Mouse (Mus musculus) kidney, adult 2 months (tissue): ENCODE measurements around the gene Cacna1a. TPM values are rescaled to one million over a fixed set of nuclear protein-coding genes. Genes with fewer than 3 reads are reported as not detected.

Source experiments
- DNase-seq: peaks from one replicate; pipeline ENCODE4 v3.0.0; 2021
- H3K27ac ChIP-seq: fragments of 200-500 bp; 2 replicates; pipeline ENCODE4 v1.5.1; 2012; ENCODE audit warnings: low read depth, low read length, control low read depth, inconsistent platforms; ENCODE audit not compliant: insufficient read depth
- H3K27me3 ChIP-seq: fragments of 200-500 bp; replicated peaks from 2 replicates; pipeline ENCODE4 v1.6.1; 2012; ENCODE audit warnings: mild to moderate bottlenecking, moderate library complexity, low read length, inconsistent platforms; ENCODE audit not compliant: control insufficient read depth, insufficient read depth
- H3K36me3 ChIP-seq: fragments of 200-500 bp; 2 replicates; pipeline ENCODE4 v1.6.1; 2012; ENCODE audit warnings: mild to moderate bottlenecking, moderate library complexity, low read length, inconsistent platforms; ENCODE audit not compliant: control insufficient read depth, insufficient read depth
- H3K4me1 ChIP-seq: fragments of 200-500 bp; 2 replicates; pipeline ENCODE4 v1.6.1; 2011; ENCODE audit warnings: low read length; ENCODE audit not compliant: control insufficient read depth, insufficient read depth
- H3K4me3 ChIP-seq: fragments of 200-500 bp; 2 replicates; pipeline ENCODE4 v1.5.1; 2011; ENCODE audit warnings: mild to moderate bottlenecking, low read depth, low read length, control low read depth; ENCODE audit not compliant: insufficient read depth
- CTCF ChIP-seq: fragments of 200-500 bp; conservative IDR thresholded peaks from 2 replicates; pipeline ENCODE4 v1.5.1; 2011; ENCODE audit warnings: low read depth, mild to moderate bottlenecking, control low read depth, low read length, moderate library complexity, mixed read lengths; ENCODE audit not compliant: insufficient read depth, insufficient read length
- POLR2A ChIP-seq: fragments of 200-500 bp; IDR thresholded peaks from one replicate; pipeline ENCODE4 v1.6.1; 2011; ENCODE audit warnings: low read depth, low read length, control low read depth
- WGBS: fragments of 180-500 bp; shearing (Covaris S2); methylation state at CpG from one replicate; pipeline ENCODE4 v1.1.7; 2018; 5-methylcytosine and 5-hydroxymethylcytosine counted together
- polyA plus RNA-seq: library from polyadenylated mRNA; depleted of rRNA; stranded (reverse); fragments of >200 nt; gene quantifications from 2 replicates; pipeline ENCODE4 v1.2.3, GENCODE M21; 2012

Gene Cacna1a
- polyA plus RNA-seq, 1 experiment: 6.8 TPM

GRCm38 (mm10) chr8:84513765-84514164, 125.5 kb downstream of the Cacna1a start:
- no peaks in the 10 kb centered on the region for H3K4me1 ChIP-seq
- 4% methylated on average over 2 of the region's 2 CpGs for WGBS
- H3K27me3 ChIP-seq: no peaks in the 10 kb centered on the region
- H3K36me3 ChIP-seq: no peaks in the 10 kb centered on the region
- no peak overlapping the region for H3K4me3 ChIP-seq
- no peak overlapping the region for H3K27ac ChIP-seq
- TF ChIP-seq CTCF (peak; percentile 68), POLR2A (no peak)
- peak; percentile 23 for DNase-seq

GRCm38 (mm10) chr8:84518180-84518579, 129.9 kb downstream of the Cacna1a start:
- 73% methylated on average over 2 of the region's 2 CpGs for WGBS
- 0 out of 2 replicates have a peak, but pooled peaks have one; percentile 1 for TF ChIP-seq CTCF
- TF ChIP-seq POLR2A: no peak
- Histone ChIP-seq H3K4me3 (no peak overlapping the region), H3K27me3 (no peaks in the 10 kb centered on the region), H3K4me1 (no peaks in the 10 kb centered on the region), H3K27ac (no peak overlapping the region), H3K36me3 (no peaks in the 10 kb centered on the region)
- DNase-seq: no peak

- H3K27me3 ChIP-seq: no peaks in the 10 kb centered on the region
- H3K4me3 ChIP-seq: no peak overlapping the region
- WGBS: 96% methylated on average over 6 of the region's 6 CpGs
- H3K4me1 ChIP-seq: no peaks in the 10 kb centered on the region
- TF ChIP-seq CTCF: no peak
- no peak for TF ChIP-seq POLR2A
- H3K27ac ChIP-seq: no peak overlapping the region
- H3K36me3 ChIP-seq: no peaks in the 10 kb centered on the region
- DNase-seq: no peak
These were observed 130.5 kb downstream of the Cacna1a start for GRCm38 (mm10) chr8:84518720-84519119.

- Histone ChIP-seq H3K36me3 (no peaks in the 10 kb centered on the region), H3K27me3 (no peaks in the 10 kb centered on the region), H3K4me1 (no peaks in the 10 kb centered on the region), H3K27ac (no peak overlapping the region), H3K4me3 (no peak overlapping the region)
- 51% methylated on average over 17 of the region's 17 CpGs for WGBS
- TF ChIP-seq POLR2A: no peak
- TF ChIP-seq CTCF: no peak
- DNase-seq: no peak
These were observed 131.8 kb downstream of the Cacna1a start for GRCm38 (mm10) chr8:84519767-84520626.

- no peak overlapping the region for H3K27ac ChIP-seq
- 56% methylated on average over 2 of the region's 2 CpGs for WGBS
- H3K36me3 ChIP-seq: no peaks in the 10 kb centered on the region
- DNase-seq: no peak
- H3K27me3 ChIP-seq: no peaks in the 10 kb centered on the region
- TF ChIP-seq POLR2A (no peak), CTCF (no peak)
- no peaks in the 10 kb centered on the region for H3K4me1 ChIP-seq
- H3K4me3 ChIP-seq: no peak overlapping the region
These were observed 132.8 kb downstream of the Cacna1a start for GRCm38 (mm10) chr8:84520999-84521398.

GRCm38 (mm10) chr8:84528036-84528435, 139.8 kb downstream of the Cacna1a start:
- no peak for DNase-seq
- Histone ChIP-seq H3K4me1 (no peaks in the 10 kb centered on the region), H3K4me3 (no peak overlapping the region), H3K27me3 (no peaks in the 10 kb centered on the region; the same call in 1 of the 2 replicates), H3K36me3 (no peaks in the 10 kb centered on the region), H3K27ac (no peak overlapping the region)
- WGBS: 56% methylated on average over 7 of the region's 7 CpGs
- TF ChIP-seq POLR2A (no peak), CTCF (no peak)

- H3K27me3 ChIP-seq: no peaks in the 10 kb centered on the region; the same call in 1 of the 2 replicates
- TF ChIP-seq POLR2A: no peak
- TF ChIP-seq CTCF: no peak
- no peak overlapping the region for H3K27ac ChIP-seq
- H3K4me1 ChIP-seq: no peaks in the 10 kb centered on the region
- no peak for DNase-seq
- H3K36me3 ChIP-seq: no peaks in the 10 kb centered on the region
- 75% methylated on average over 4 of the region's 4 CpGs for WGBS
- H3K4me3 ChIP-seq: no peak overlapping the region
These were observed 141.3 kb downstream of the Cacna1a start for GRCm38 (mm10) chr8:84529548-84529947.
